Mouse (Mus musculus): ENCODE measurements around the gene Ap1m2. TPM values are rescaled to one million over a fixed set of nuclear protein-coding genes. Genes with fewer than 3 reads are reported as not detected.
A peak's percentile ranks its signal among the peaks of the same experiment; 100 is the strongest.
"Not testable (repeated sequence)": the region's sequence is repeated elsewhere in the genome, so short reads cannot be mapped to it uniquely, and the experiment has no call there.

The Ap1m2 gene
- total RNA-seq, 2 experiments from 2014 or later = not detected

GRCm38 (mm10) chr9:21291022-21291787 lies 20.9 kb downstream of the Ap1m2 start, which contains the start of gene Cdkn2d:
TSS of gene Cdkn2d (minus strand) at chr9:21291407.
- DNase-seq = peak; percentile 99 to 100
- intact Hi-C loops (cut with DNase I) = no loop called here

GRCm38 (mm10) chr9:21290589-21290988 lies 21.5 kb downstream of the Ap1m2 start:
- DNase-seq = no peak
- intact Hi-C loops (cut with DNase I) = no loop called here

- intact Hi-C loops (cut with DNase I) = no loop called here
- DNase-seq = no peak
Observed at GRCm38 (mm10) chr9:21289337-21289671, 22.8 kb downstream of the Ap1m2 start.

GRCm38 (mm10) chr9:21288404-21289336 lies 23.5 kb downstream of the Ap1m2 start:
- no peak for DNase-seq
- intact Hi-C loops (cut with DNase I) = no loop called here

- intact Hi-C loops (cut with DNase I) = no loop called here
Observed at GRCm38 (mm10) chr9:21287571-21288402, 24.4 kb downstream of the Ap1m2 start, which contains the start of gene Kri1. TSS of gene Kri1 (minus strand) at chr9:21287969.

GRCm38 (mm10) chr9:21286753-21287152 lies 25.4 kb downstream of the Ap1m2 start:
- intact Hi-C loops (cut with DNase I) = no loop called here
- DNase-seq = no peak

More at GRCm38 (mm10) chr9:21287571-21288402, 24.4 kb downstream of the Ap1m2 start, which contains the start of gene Kri1:
- peak; percentile 98 to 99 for DNase-seq

- intact Hi-C loops (cut with DNase I) = no loop called here
Observed at GRCm38 (mm10) chr9:21283994-21284393, 28.1 kb downstream of the Ap1m2 start.

GRCm38 (mm10) chr9:21283591-21283990 lies 28.5 kb downstream of the Ap1m2 start:
- DNase-seq = no peak
- intact Hi-C loops (cut with DNase I) = no loop called here

More at GRCm38 (mm10) chr9:21283994-21284393, 28.1 kb downstream of the Ap1m2 start:
- no peak for DNase-seq

- intact Hi-C loops (cut with DNase I) = no loop called here
- DNase-seq = no peak
Observed at GRCm38 (mm10) chr9:21277776-21278175, 34.4 kb downstream of the Ap1m2 start.

- DNase-seq = no peak
- intact Hi-C loops (cut with DNase I) = no loop called here
Observed at GRCm38 (mm10) chr9:21276307-21276706, 35.8 kb downstream of the Ap1m2 start.

GRCm38 (mm10) chr9:21275727-21276126 lies 36.4 kb downstream of the Ap1m2 start:
- intact Hi-C loops (cut with DNase I) = no loop called here
- no peak for DNase-seq

- intact Hi-C loops (cut with DNase I) = no loop called here
- DNase-seq = no peak
Observed at GRCm38 (mm10) chr9:21275013-21275710, 37.0 kb downstream of the Ap1m2 start.

GRCm38 (mm10) chr9:21274336-21274735 lies 37.8 kb downstream of the Ap1m2 start:
- intact Hi-C loops (cut with DNase I) = no loop called here

GRCm38 (mm10) chr9:21273520-21274228 lies 38.5 kb downstream of the Ap1m2 start:
- no peak for DNase-seq
- intact Hi-C loops (cut with DNase I) = no loop called here

More at GRCm38 (mm10) chr9:21274336-21274735, 37.8 kb downstream of the Ap1m2 start:
- no peak for DNase-seq

GRCm38 (mm10) chr9:21273094-21273493 lies 39.0 kb downstream of the Ap1m2 start:
- intact Hi-C loops (cut with DNase I) = no loop called here

GRCm38 (mm10) chr9:21272391-21272790 lies 39.7 kb downstream of the Ap1m2 start:
- DNase-seq = no peak
- intact Hi-C loops (cut with DNase I) = no loop called here

More at GRCm38 (mm10) chr9:21273094-21273493, 39.0 kb downstream of the Ap1m2 start:
- no peak for DNase-seq

GRCm38 (mm10) chr9:21269590-21269989 lies 42.5 kb downstream of the Ap1m2 start:
- DNase-seq; intact Hi-C loops (cut with DNase I): not testable (repeated sequence)

- DNase-seq = no peak
- intact Hi-C loops (cut with DNase I) = no loop called here
Observed at GRCm38 (mm10) chr9:21268305-21268704, 43.8 kb downstream of the Ap1m2 start.

- no peak for DNase-seq
- intact Hi-C loops (cut with DNase I) = no loop called here
Observed at GRCm38 (mm10) chr9:21266889-21267288, 45.2 kb downstream of the Ap1m2 start.

Measured in gastrocnemius, postnatal 36 days (tissue).